Mouse (Mus musculus) midbrain, embryonic 10.5 days (tissue): ENCODE data around the gene Wdr73. TPM values are rescaled to one million over a fixed set of nuclear protein-coding genes. Genes with fewer than 3 reads are reported as not detected.

Experiments used
- DNase-seq: peaks from one replicate; pipeline ENCODE4 v3.0.0-alpha.2; 2017; ENCODE audit warnings: low spot score
- H3K27ac ChIP-seq: fragments of 300-500 bp; sonication (generic); replicated peaks from 2 replicates; pipeline ENCODE4 v1.5.1; 2016; ENCODE audit warnings: mild to moderate bottlenecking
- H3K27me3 ChIP-seq: fragments of 300-500 bp; sonication (generic); 2 replicates; pipeline ENCODE4 v1.6.1; 2016; ENCODE audit warnings: low read depth, mild to moderate bottlenecking; ENCODE audit not compliant: poor library complexity, severe bottlenecking
- H3K36me3 ChIP-seq: fragments of 300-500 bp; sonication (generic); 2 replicates; pipeline ENCODE4 v1.6.1; 2016; ENCODE audit warnings: mild to moderate bottlenecking, moderate library complexity
- H3K4me1 ChIP-seq: fragments of 300-500 bp; sonication (generic); 2 replicates; pipeline ENCODE4 v1.6.1; 2016
- H3K4me3 ChIP-seq: fragments of 300-500 bp; sonication (generic); 2 replicates; pipeline ENCODE4 v1.5.1; 2016; ENCODE audit warnings: mild to moderate bottlenecking, moderate library complexity
- H3K9me3 ChIP-seq: fragments of 300-500 bp; sonication (generic); replicated peaks from 2 replicates; pipeline ENCODE4 v1.6.1; 2016; ENCODE audit warnings: mild to moderate bottlenecking
- WGBS: fragments of 180-500 bp; shearing (Covaris S2); methylation state at CpG from one replicate; pipeline ENCODE4 v1.1.7; 2016; 5-methylcytosine and 5-hydroxymethylcytosine counted together
- polyA plus RNA-seq: library from polyadenylated mRNA; unstranded; fragments of >200 nt; fragmentation: Nextera tagmentation; extraction: Ambion mirVana; gene quantifications from 2 replicates; pipeline ENCODE4 v1.2.1, GENCODE M21; 2016

Gene Wdr73
- polyA plus RNA-seq, 1 experiment from 2014 or later = 48.0 TPM

DNA sequence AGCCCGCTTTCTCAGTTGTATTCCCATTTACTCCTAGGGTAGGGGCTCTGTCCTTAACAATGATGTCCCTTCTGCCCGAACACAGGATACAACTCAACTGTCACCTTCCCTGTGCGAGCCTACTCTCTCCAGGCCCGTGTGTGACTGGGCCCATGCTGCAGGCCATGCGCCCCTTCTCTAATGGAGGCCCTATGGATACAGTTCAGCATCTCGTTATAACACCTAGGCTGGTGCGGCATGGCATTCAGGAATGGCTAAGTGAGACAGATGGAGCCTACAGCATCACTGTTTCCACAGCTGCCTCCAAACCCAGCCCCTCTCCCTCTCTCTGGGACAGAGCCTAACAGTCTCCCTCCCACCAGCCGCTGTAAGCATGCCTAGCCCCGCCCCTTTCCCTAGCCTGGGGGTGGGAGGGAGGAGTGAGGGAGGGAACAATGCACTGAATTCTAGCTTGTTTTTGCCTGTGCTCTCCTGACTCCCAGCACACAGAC lies 12.0 kb downstream of the Wdr73 start:
- 46% methylated on average over 9 of the region's 9 CpGs for WGBS
- Histone ChIP-seq H3K4me1 (peaks cover 14% of the 10 kb centered on the region), H3K9me3 (no peaks in the 10 kb centered on the region), H3K27me3 (no peaks in the 10 kb centered on the region), H3K4me3 (no peak overlapping the region), H3K27ac (peak overlapping the region; percentile 64), H3K36me3 (peaks cover 56% of the 10 kb centered on the region)
- peak; percentile 57 for DNase-seq

DNA sequence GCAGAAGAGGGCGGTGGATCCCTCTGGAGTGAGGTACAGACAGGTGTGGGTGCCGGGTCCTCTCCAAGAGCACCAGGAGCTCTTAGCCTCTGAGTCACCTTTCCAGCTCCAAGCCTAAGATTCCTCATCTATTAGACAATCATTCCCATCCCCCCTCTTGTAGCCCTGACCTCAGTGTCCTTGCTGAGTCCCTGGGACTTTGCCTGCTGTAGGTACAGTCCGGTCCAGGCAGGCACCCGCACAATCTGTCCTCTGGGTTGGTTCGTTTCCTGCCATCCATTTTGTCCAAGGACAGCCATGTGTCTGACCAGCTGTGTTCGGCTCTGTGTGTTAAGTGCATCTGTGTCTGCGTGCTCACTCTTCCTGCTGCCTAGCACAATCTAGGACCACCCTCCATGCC lies 12.5 kb downstream of the Wdr73 start:
- Histone ChIP-seq H3K27ac (peak overlapping the region; percentile 64), H3K4me3 (no peak overlapping the region), H3K9me3 (no peaks in the 10 kb centered on the region), H3K27me3 (no peaks in the 10 kb centered on the region), H3K36me3 (peaks cover 51% of the 10 kb centered on the region), H3K4me1 (peaks cover 14% of the 10 kb centered on the region)
- DNase-seq = no peak
- 86% methylated on average over 7 of the region's 7 CpGs for WGBS

DNA sequence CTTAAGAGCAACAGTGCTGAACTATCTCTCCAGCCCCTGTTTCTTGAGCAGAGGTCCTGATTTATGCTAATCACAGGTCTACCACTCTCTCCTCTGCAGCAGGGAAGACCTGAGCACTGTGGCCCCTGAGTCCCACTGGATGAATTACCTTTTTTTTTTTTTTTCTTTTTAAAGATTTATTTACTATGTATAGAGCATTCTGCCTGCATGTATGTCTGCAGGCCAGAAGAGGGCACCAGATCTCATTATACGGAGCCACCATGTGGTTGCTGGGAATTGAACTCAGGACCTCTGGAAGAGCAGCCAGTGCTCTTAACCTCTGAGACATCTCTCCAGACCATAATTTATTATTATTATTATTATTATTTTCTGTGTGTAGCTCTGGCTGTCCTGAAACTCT lies 15.4 kb downstream of the Wdr73 start:
- WGBS = 24% methylated on average over 1 of the region's 1 CpGs
- Histone ChIP-seq H3K27me3 (no peaks in the 10 kb centered on the region), H3K36me3 (peaks cover 22% of the 10 kb centered on the region), H3K27ac (no peak overlapping the region), H3K4me1 (peaks cover 14% of the 10 kb centered on the region), H3K9me3 (no peaks in the 10 kb centered on the region), H3K4me3 (no peak overlapping the region)
- DNase-seq = no peak

DNA sequence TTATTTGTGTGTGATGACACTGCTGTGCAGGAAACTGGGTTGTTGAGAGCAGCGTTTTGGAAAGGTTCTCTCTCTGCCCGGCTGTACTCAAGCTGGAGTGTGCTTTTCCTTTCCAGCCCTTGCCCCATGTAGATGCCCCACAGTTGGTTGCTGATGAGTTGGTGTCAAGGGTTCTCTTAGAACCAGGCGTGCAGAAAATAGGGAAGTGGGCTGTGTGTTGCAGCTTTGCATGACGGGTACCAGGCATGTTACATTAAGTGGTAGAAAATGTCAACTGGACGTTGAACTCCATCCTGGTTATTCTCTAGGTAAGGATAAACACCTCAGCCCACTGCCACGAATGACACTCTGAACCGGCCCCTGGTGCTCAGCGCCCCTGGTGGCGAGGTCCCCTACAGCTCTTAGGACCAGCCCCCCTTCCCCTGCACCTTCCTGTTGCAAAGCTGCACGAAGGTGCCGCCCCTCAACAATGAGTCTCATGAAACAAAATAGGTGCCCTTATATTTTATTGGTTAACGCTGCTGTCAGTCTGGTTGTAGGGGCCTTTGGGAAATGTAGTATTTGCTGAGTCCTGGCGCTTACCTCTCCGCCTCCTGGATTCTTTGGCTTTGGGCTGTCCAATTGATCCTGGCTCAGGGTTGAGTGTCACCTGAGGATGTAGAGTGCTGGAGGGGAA lies 18.1 kb downstream of the Wdr73 start:
- peak; percentile 28 for DNase-seq
- 30% methylated on average over 14 of the region's 14 CpGs for WGBS
- no peak overlapping the region for H3K27ac ChIP-seq
- no peaks in the 10 kb centered on the region for H3K4me1 ChIP-seq
- H3K4me3 ChIP-seq = no peak overlapping the region
- peaks cover 4% of the 10 kb centered on the region for H3K36me3 ChIP-seq
- no peaks in the 10 kb centered on the region for H3K9me3 ChIP-seq
- H3K27me3 ChIP-seq = no peaks in the 10 kb centered on the region

DNA sequence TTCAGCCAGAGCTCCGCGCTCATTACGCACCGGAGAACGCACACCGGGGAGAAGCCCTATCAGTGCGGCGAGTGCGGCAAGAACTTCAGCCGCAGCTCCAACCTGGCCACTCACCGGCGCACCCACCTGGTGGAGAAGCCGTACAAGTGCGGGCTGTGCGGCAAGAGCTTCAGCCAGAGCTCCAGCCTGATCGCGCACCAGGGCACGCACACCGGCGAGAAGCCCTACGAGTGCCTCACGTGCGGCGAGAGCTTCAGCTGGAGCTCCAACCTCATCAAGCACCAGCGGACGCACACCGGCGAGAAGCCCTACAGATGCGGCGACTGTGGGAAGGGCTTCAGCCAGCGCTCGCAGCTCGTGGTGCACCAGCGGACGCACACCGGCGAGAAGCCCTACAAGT lies 25.3 kb downstream of the Wdr73 start:
- H3K36me3 ChIP-seq = peaks cover 74% of the 10 kb centered on the region
- no peak overlapping the region for H3K27ac ChIP-seq
- H3K27me3 ChIP-seq = peaks cover 46% of the 10 kb centered on the region
- H3K4me1 ChIP-seq = peaks cover 4% of the 10 kb centered on the region; the same call in 1 of the 2 replicates
- no peaks in the 10 kb centered on the region for H3K9me3 ChIP-seq
- 23% methylated on average over 37 of the region's 37 CpGs for WGBS
- no peak overlapping the region for H3K4me3 ChIP-seq
- DNase-seq = no peak

DNA sequence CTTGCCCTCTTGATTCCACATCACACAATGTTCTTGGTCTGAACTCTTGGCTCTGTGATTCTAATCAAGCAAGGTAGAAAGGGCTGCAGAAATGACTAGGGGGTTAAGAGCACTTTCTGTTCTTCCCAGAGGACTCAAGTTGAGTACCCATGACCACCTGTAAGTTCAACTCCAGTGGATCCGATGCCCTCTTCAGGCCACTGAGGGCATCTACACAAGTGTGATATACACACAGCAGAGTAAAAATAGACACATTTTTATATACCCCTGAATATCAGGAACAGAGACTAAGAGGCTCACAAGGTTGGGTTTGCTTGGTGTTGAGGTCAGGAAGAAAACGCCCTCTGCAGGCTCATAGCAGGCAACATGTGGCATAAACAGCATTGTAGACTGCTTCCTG lies 27.4 kb downstream of the Wdr73 start:
- H3K4me3 ChIP-seq = no peak overlapping the region
- H3K9me3 ChIP-seq = no peaks in the 10 kb centered on the region
- H3K36me3 ChIP-seq = peaks cover 95% of the 10 kb centered on the region
- H3K27ac ChIP-seq = no peak overlapping the region
- peaks cover 4% of the 10 kb centered on the region; the same call in 1 of the 2 replicates for H3K4me1 ChIP-seq
- WGBS = 94% methylated on average over 2 of the region's 2 CpGs
- peaks cover 46% of the 10 kb centered on the region for H3K27me3 ChIP-seq
- DNase-seq = no peak

DNA sequence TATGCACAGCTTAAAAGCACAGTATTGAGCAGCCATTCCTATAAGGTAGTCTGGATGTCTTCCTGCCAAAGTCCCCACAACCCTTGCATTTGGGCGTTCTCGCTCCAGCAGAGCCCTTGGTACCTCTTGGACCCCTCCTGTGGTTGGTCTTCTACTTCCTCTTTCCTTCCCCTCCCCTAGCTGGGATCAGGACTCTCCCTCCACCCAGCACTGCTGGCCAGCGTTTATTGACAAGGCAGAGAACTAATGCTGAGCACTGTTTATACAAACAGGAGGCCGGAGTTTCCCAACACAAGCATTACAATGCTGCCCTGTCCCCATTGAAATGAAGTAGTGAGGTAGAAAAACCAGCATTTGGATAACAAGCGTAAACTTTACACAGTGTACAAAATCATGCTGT lies 28.0 kb downstream of the Wdr73 start:
- Histone ChIP-seq H3K36me3 (peaks cover 98% of the 10 kb centered on the region), H3K4me1 (peaks cover 4% of the 10 kb centered on the region; the same call in 1 of the 2 replicates), H3K27ac (no peak overlapping the region), H3K4me3 (no peak overlapping the region), H3K9me3 (no peaks in the 10 kb centered on the region), H3K27me3 (peaks cover 46% of the 10 kb centered on the region)
- no peak for DNase-seq
- 89% methylated on average over 5 of the region's 5 CpGs for WGBS

DNA sequence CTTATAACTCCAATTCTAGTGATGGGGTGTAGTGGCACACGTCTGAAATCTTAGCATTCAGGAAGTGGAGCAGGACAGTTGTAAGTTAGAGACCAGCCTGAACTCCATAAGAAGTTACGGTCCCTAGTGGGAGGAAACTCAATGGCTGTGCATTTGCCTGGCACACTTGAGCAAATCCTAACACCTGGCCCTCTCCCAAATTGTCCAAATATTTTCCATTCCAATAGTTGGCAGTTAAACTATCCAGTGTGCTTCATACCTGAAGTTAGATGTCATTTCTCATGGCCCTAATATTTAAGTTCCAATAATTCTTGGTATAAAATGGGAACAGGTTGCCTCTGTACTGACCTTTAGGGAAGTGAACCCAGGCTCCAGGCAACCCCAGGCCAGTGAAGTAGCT lies 32.4 kb downstream of the Wdr73 start:
- Histone ChIP-seq H3K4me3 (no peak overlapping the region), H3K27ac (no peak overlapping the region), H3K9me3 (no peaks in the 10 kb centered on the region), H3K27me3 (peaks cover 8% of the 10 kb centered on the region), H3K36me3 (peaks cover 98% of the 10 kb centered on the region), H3K4me1 (no peaks in the 10 kb centered on the region)
- 92% methylated on average over 2 of the region's 2 CpGs for WGBS
- no peak for DNase-seq

DNA sequence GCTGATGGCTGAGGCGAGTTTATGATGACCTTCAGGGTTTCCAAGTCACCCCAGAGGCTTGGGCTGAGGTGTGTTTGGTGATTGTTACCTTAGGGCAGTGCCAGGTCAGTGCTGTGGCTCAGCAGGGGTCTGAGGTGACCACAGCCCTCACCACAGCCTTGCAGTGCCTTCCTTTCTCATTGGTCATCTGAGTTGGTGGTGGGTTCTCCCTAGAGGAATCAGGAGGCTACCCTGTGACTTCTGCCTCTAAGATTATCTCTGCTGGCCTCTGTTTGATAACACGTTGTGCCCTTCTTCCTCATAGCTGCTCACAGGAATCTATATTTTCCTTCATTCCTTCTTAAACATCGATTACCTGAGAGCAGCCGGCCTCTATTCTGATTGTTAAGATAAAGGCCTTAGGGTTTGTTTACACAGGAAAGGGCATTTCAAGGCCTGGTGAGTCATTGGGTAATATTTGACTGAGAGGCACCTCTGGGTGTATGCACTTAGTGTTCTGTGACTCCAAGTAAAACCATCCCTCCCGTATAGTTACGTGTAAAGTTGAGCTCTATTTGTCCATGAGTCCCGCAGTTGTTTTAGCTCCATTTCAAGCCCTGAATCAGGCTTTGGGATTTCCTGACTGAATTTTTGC lies 34.4 kb downstream of the Wdr73 start:
- Histone ChIP-seq H3K36me3 (peaks cover 86% of the 10 kb centered on the region), H3K4me3 (no peak overlapping the region)

DNA sequence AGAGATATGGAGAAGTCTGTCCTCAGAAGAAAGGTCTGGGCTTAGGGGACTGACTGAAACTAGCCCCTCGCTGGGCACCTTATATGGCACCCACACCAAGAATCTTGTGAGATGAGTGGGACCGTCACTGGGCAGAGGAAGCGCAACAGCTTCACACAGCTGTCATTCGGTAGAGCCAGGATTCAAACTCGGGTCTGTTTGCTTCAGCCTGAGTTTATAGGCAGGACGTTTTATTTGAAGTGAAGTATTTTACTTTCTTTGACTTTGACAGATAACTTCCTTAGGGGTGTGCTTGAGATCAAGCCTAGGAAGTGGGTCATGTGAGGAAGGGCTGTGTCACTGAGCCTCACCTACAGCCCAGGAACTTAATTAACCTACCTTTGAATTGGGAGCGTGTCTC lies 35.5 kb downstream of the Wdr73 start:
- Histone ChIP-seq H3K27me3 (no peaks in the 10 kb centered on the region), H3K4me1 (peaks cover 23% of the 10 kb centered on the region), H3K36me3 (peaks cover 76% of the 10 kb centered on the region), H3K27ac (no peak overlapping the region), H3K9me3 (no peaks in the 10 kb centered on the region), H3K4me3 (no peak overlapping the region)
- WGBS = 92% methylated on average over 7 of the region's 7 CpGs
- DNase-seq = no peak

More for the DNA sequence above, 34.4 kb downstream of the Wdr73 start:
- WGBS = 90% methylated on average over 7 of the region's 7 CpGs
- H3K27me3 ChIP-seq = no peaks in the 10 kb centered on the region
- peaks cover 17% of the 10 kb centered on the region for H3K4me1 ChIP-seq
- H3K9me3 ChIP-seq = no peaks in the 10 kb centered on the region
- no peak overlapping the region for H3K27ac ChIP-seq
- no peak for DNase-seq

DNA sequence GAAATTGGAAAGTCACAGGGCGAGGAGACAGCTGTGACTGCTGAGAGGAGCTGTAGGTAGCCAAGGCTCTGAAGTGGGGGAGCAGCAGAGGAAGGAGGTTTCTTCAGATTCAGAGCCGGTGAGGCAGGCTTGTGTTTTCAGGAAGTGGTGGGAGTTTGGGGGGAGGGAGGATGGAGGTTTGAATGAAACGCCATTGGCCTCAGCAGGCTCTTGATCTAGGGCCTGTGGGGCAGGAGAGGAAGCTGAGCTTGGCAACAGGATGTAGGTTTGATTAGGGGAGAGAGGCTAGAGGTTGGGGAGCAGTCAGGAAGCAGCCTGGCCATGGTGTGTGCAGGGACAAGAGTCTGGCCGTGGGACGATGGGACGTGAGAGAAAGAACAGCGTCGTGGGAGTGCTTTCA lies 36.2 kb downstream of the Wdr73 start:
- DNase-seq = no peak
- WGBS = 83% methylated on average over 8 of the region's 8 CpGs
- peaks cover 69% of the 10 kb centered on the region for H3K36me3 ChIP-seq

DNA sequence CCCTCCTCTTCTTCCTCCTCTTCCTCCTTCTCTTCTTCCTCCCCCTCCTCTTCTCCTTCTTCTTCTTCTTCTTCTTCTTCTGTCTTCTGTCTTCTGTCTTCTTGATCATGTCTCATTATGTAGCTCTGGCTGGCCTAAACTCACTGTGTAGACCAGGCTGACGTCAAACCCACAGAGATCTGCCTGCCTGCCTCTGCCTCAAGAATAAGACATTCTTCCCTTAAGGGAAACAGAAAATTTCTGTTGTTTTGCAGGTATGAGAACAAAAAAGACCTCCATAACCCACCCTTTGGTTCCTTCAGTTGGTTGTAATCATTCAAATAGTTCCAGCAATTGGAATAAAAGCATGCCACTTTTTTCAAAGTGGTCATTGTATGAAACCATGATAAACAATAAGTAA lies 36.9 kb downstream of the Wdr73 start:
- Histone ChIP-seq H3K9me3 (no peaks in the 10 kb centered on the region), H3K27me3 (no peaks in the 10 kb centered on the region), H3K4me3 (no peak overlapping the region), H3K4me1 (peaks cover 29% of the 10 kb centered on the region), H3K27ac (no peak overlapping the region), H3K36me3 (peaks cover 63% of the 10 kb centered on the region)
- no peak for DNase-seq
- WGBS = 77% methylated on average over 1 of the region's 1 CpGs

More for the DNA sequence above, 36.2 kb downstream of the Wdr73 start:
- no peaks in the 10 kb centered on the region for H3K27me3 ChIP-seq
- no peak overlapping the region for H3K4me3 ChIP-seq
- no peak overlapping the region for H3K27ac ChIP-seq
- H3K4me1 ChIP-seq = peaks cover 29% of the 10 kb centered on the region
- H3K9me3 ChIP-seq = no peaks in the 10 kb centered on the region

DNA sequence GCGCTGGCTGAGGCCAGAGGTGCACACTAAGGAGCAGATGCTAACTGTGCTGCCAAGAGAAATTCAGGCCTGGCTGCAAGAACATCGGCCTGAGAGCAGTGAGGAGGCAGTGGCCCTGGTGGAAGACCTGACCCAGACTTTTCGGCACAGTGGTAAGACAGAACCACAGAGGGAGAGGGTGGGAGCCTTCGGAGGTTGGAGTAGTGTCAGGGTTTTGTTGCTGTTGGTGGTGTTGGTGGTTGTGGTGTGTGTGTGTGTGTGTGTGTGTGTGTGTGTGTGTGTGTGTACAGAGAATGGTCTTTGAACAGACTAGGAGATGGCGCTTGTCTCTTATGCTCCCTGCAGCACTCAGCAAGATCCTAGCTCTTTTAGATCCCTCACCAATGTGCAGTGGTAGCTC lies 37.5 kb downstream of the Wdr73 start:
- 88% methylated on average over 5 of the region's 5 CpGs for WGBS
- peaks cover 56% of the 10 kb centered on the region for H3K36me3 ChIP-seq

More for the DNA sequence above, 37.5 kb downstream of the Wdr73 start:
- Histone ChIP-seq H3K4me1 (peaks cover 29% of the 10 kb centered on the region), H3K9me3 (no peaks in the 10 kb centered on the region), H3K27ac (no peak overlapping the region), H3K27me3 (no peaks in the 10 kb centered on the region), H3K4me3 (peak overlapping the region; percentile 18; the same call in 1 of the 2 replicates)
- DNase-seq = no peak
